Mouse (Mus musculus): ENCODE results near the gene Glipr2. TPM values are rescaled to one million over a fixed set of nuclear protein-coding genes. Genes with fewer than 3 reads are reported as not detected.

Gene Glipr2
- polyA plus RNA-seq (2012; rRNA removed): 2.6 and 3.2 TPM in 2 replicates

DNA sequence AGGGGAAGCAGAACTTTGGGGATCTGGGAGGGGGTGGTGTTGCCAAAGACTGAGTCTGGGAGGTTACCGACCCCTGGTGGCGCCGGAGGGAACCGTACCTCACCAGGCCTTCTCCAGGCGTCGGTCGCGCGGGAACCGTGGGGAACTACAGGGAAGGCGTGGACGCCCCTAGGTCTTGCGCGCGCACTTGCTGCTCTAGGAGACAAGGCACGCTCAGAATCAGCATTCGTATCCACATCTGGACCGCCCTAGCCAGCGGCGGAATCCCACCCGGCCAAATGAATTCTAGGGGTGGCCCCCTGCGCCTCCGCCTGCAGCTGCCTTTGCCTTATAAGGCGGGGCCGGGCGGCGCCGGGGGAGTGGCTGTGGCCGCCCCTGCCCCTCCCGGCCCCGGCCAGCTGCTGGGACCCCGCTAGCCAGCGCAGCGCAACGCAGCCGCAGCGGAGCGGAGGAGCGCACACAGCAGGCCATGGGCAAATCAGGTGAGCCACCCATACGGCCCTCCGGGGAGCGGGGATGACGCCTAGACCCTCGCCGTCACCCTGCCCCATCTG is at the start of gene Glipr2:
TSS of gene Glipr2 (plus strand) at position 110 of the 554 bp plus-strand sequence.
- H3K4me1 ChIP-seq (ENCODE audit: control insufficient read depth, insufficient read depth, low read length): no peaks in the 10 kb centered on the region
- H3K27ac ChIP-seq (ENCODE audit: insufficient read depth, low read length): no peak within 1 kb of the TSS
- TF ChIP-seq CTCF (IDR thresholded peaks at IDR 0.05; ENCODE audit: extremely low read depth, insufficient read depth, low read length) (peak; percentile 57), POLR2A (IDR thresholded peaks at IDR 0.05; ENCODE audit: extremely low read depth, insufficient read depth, low read length) (no peak)
- peak within 1 kb of the TSS; percentile 38 for H3K4me3 ChIP-seq (ENCODE audit: insufficient read depth, low read length)

DNA sequence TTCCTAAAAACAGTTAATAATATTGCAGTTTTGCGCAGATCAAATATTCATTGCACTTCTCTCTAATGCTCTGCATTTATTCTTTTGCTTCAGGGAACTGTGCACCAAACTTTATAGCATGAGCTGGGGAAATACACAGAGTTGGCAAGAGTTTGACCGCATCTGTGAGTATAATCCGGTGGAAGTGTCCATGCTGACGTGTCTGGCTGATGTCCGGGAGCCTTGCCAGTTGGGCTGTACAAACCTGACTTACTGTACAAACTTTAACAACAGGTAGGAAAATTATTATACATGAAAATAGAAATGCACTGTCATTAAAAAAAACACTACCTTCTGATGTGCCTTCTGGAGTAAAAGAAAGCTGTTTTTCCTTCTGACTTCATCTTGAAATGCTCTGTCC is 39.0 kb upstream of the Glipr2 start:
- H3K27ac ChIP-seq (ENCODE audit: insufficient read depth, low read length): no peak overlapping the region
- no peaks in the 10 kb centered on the region for H3K4me1 ChIP-seq (ENCODE audit: control insufficient read depth, insufficient read depth, low read length)
- no peak overlapping the region for H3K4me3 ChIP-seq (ENCODE audit: insufficient read depth, low read length)
- no peak for TF ChIP-seq POLR2A (IDR thresholded peaks at IDR 0.05; ENCODE audit: extremely low read depth, insufficient read depth, low read length)
- no peak for TF ChIP-seq CTCF (IDR thresholded peaks at IDR 0.05; ENCODE audit: extremely low read depth, insufficient read depth, low read length)

- Histone ChIP-seq H3K4me3 (ENCODE audit: insufficient read depth, low read length) (no peak overlapping the region), H3K27ac (ENCODE audit: insufficient read depth, low read length) (no peak overlapping the region), H3K4me1 (ENCODE audit: control insufficient read depth, insufficient read depth, low read length) (no peaks in the 10 kb centered on the region)
- TF ChIP-seq POLR2A (IDR thresholded peaks at IDR 0.05; ENCODE audit: extremely low read depth, insufficient read depth, low read length): no peak
- no peak for TF ChIP-seq CTCF (IDR thresholded peaks at IDR 0.05; ENCODE audit: extremely low read depth, insufficient read depth, low read length)
Observed at GRCm38 (mm10) chr4:43920602-43921001, 36.6 kb upstream of the Glipr2 start.

GRCm38 (mm10) chr4:43925125-43925524 is 32.1 kb upstream of the Glipr2 start:
- H3K27ac ChIP-seq (ENCODE audit: insufficient read depth, low read length): no peak overlapping the region
- no peak for TF ChIP-seq CTCF (IDR thresholded peaks at IDR 0.05; ENCODE audit: extremely low read depth, insufficient read depth, low read length)
- no peak for TF ChIP-seq POLR2A (IDR thresholded peaks at IDR 0.05; ENCODE audit: extremely low read depth, insufficient read depth, low read length)
- H3K4me1 ChIP-seq (ENCODE audit: control insufficient read depth, insufficient read depth, low read length): no peaks in the 10 kb centered on the region

GRCm38 (mm10) chr4:43925779-43926178 is 31.4 kb upstream of the Glipr2 start:
- Histone ChIP-seq H3K4me1 (ENCODE audit: control insufficient read depth, insufficient read depth, low read length) (no peaks in the 10 kb centered on the region), H3K4me3 (ENCODE audit: insufficient read depth, low read length) (no peak overlapping the region), H3K27ac (ENCODE audit: insufficient read depth, low read length) (no peak overlapping the region)
- TF ChIP-seq CTCF (IDR thresholded peaks at IDR 0.05; ENCODE audit: extremely low read depth, insufficient read depth, low read length) (peak; percentile 76), POLR2A (IDR thresholded peaks at IDR 0.05; ENCODE audit: extremely low read depth, insufficient read depth, low read length) (no peak)

More at GRCm38 (mm10) chr4:43925125-43925524, 32.1 kb upstream of the Glipr2 start:
- H3K4me3 ChIP-seq (ENCODE audit: insufficient read depth, low read length): no peak overlapping the region

DNA sequence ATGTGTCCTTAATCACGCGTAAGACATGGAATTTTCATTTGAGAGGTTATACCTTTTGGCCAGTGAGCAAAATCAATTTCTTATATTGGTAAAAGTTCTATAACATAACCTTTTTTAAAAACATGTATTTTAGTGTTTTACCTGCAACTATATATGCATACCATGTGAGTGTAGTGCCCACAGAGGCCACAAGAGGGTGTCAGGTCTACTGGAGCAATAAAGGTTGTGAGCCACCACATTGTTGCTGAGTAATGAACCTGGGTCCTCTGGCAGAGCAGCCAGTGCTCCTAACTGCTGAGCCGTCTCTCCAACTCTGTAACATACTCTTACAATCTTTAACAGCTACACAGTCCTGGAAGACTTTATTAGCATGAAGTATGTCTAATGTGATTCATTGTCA is 29.4 kb upstream of the Glipr2 start:
- TF ChIP-seq CTCF (IDR thresholded peaks at IDR 0.05; ENCODE audit: extremely low read depth, insufficient read depth, low read length) (no peak), POLR2A (IDR thresholded peaks at IDR 0.05; ENCODE audit: extremely low read depth, insufficient read depth, low read length) (no peak)
- Histone ChIP-seq H3K4me1 (ENCODE audit: control insufficient read depth, insufficient read depth, low read length) (no peaks in the 10 kb centered on the region), H3K4me3 (ENCODE audit: insufficient read depth, low read length) (no peak overlapping the region), H3K27ac (ENCODE audit: insufficient read depth, low read length) (no peak overlapping the region)

DNA sequence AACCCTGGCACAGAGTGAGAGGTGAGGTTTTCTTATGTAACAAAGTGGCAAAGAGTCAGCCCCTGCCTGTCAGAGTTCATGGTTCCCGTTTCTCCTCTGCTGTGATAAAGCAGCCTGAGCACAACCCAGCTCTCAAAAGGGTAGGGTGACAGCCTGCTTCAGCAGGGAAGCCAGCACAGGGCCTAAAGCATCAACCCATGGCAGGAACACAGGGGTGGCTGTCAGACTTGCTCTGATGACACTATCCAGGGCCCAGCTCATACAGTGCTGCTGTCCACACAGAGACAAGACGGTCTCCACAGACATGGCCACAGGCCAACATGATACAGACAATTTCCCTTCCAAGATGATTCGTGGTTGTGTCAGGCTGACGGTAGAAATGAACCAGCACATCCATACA is 25.3 kb upstream of the Glipr2 start:
- Histone ChIP-seq H3K27ac (ENCODE audit: insufficient read depth, low read length) (no peak overlapping the region), H3K4me1 (ENCODE audit: control insufficient read depth, insufficient read depth, low read length) (no peaks in the 10 kb centered on the region), H3K4me3 (ENCODE audit: insufficient read depth, low read length) (no peak overlapping the region)
- TF ChIP-seq POLR2A (IDR thresholded peaks at IDR 0.05; ENCODE audit: extremely low read depth, insufficient read depth, low read length) (no peak), CTCF (IDR thresholded peaks at IDR 0.05; ENCODE audit: extremely low read depth, insufficient read depth, low read length) (no peak)

GRCm38 (mm10) chr4:43936186-43936585 is 21.0 kb upstream of the Glipr2 start:
- TF ChIP-seq CTCF (IDR thresholded peaks at IDR 0.05; ENCODE audit: extremely low read depth, insufficient read depth, low read length) (no peak), POLR2A (IDR thresholded peaks at IDR 0.05; ENCODE audit: extremely low read depth, insufficient read depth, low read length) (no peak)
- H3K4me1 ChIP-seq (ENCODE audit: control insufficient read depth, insufficient read depth, low read length): no peaks in the 10 kb centered on the region
- H3K27ac ChIP-seq (ENCODE audit: insufficient read depth, low read length): no peak overlapping the region
- no peak overlapping the region for H3K4me3 ChIP-seq (ENCODE audit: insufficient read depth, low read length)

- no peak for TF ChIP-seq POLR2A (IDR thresholded peaks at IDR 0.05; ENCODE audit: extremely low read depth, insufficient read depth, low read length)
- TF ChIP-seq CTCF (IDR thresholded peaks at IDR 0.05; ENCODE audit: extremely low read depth, insufficient read depth, low read length): no peak
- no peak overlapping the region for H3K27ac ChIP-seq (ENCODE audit: insufficient read depth, low read length)
- no peak overlapping the region for H3K4me3 ChIP-seq (ENCODE audit: insufficient read depth, low read length)
- H3K4me1 ChIP-seq (ENCODE audit: control insufficient read depth, insufficient read depth, low read length): no peaks in the 10 kb centered on the region
Observed at GRCm38 (mm10) chr4:43936749-43937674, 20.2 kb upstream of the Glipr2 start.

DNA sequence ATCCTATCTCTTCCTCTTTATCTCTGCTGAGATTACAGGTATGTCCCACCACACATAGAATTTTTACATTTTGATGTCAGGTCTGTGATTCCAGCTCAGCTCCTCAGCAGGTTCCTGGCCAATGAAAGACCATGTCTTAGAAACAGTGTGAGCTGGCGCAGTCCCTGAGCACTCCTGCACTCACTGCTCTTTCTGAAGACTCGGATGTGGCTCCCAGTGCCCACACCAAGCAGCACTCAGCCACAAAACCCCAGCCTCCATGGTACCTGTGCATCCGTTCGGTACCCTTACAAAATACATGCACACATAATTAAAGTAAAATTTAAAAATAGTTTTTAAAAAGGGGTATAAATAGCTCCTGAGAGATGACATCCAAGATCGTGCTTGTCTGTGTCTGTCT is 15.9 kb upstream of the Glipr2 start:
- TF ChIP-seq CTCF (IDR thresholded peaks at IDR 0.05; ENCODE audit: extremely low read depth, insufficient read depth, low read length) (no peak), POLR2A (IDR thresholded peaks at IDR 0.05; ENCODE audit: extremely low read depth, insufficient read depth, low read length) (no peak)
- Histone ChIP-seq H3K4me3 (ENCODE audit: insufficient read depth, low read length) (no peak overlapping the region), H3K27ac (ENCODE audit: insufficient read depth, low read length) (no peak overlapping the region), H3K4me1 (ENCODE audit: control insufficient read depth, insufficient read depth, low read length) (no peaks in the 10 kb centered on the region)

Measured in cortical plate, adult 2 months (tissue).